Mouse (Mus musculus): ENCODE results near the gene H2al1o. TPM values are rescaled to one million over a fixed set of nuclear protein-coding genes. Genes with fewer than 3 reads are reported as not detected.

The H2al1o gene
- total RNA-seq (2023), result not detected

DNA sequence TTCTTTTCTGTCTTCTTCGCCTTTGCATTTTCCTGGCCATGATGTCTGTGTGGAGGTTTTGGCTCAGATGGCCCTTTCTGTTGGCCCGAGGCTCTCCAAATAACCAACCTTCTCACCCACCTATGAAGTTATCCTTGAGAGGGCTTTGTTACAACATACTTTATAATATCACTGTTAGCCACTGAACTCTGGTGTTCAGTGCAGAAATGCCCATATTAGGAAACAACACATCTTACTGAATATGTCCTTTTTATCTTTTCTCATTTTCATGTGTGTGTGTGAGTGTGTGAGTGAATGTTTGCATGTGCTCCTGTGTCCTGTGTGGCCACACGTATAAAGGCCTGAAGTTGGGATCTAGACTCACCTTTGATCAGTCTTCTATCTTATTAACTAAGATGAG, at the start of gene H2al1o:
Gene H2al1o, minus strand, starts transcription at position 101 of the 400 bp plus-strand sequence.

Other genes with a start within 250 kb of the H2al1o start
- gene H2al1k, start 221.8 kb downstream of the H2al1o start, total RNA-seq (2023), result not detected
- 1,000 to 10,000 TPM; 1,238 to 1,474 TPM for gene Cybb, start 84.6 kb downstream of the H2al1o start, total RNA-seq (2023)
- gene Dynlt3, start 90.6 kb upstream of the H2al1o start, total RNA-seq (2023), result 10 to 100 TPM; 19.7 to 28.4 TPM